Mouse (Mus musculus) lung, embryonic 14.5 days (tissue): ENCODE measurements around the gene Klk11. TPM values are rescaled to one million over a fixed set of nuclear protein-coding genes. Genes with fewer than 3 reads are reported as not detected.
A peak's percentile ranks its signal among the peaks of the same experiment; 100 is the strongest.

ENCODE experiments used
- ATAC-seq: fragments of 200-750 bp; cut with Nextera tagmentation; 2 replicates; pipeline ENCODE4 v1.8.0; 2017; ENCODE audit warnings: mild to moderate bottlenecking, moderate TSS enrichment, moderate library complexity; ENCODE audit not compliant: insufficient read depth
- DNase-seq: peaks from one replicate; pipeline ENCODE4 v3.0.0-alpha.2; 2015
- H3K27ac ChIP-seq: fragments of 300-500 bp; sonication (generic); 2 replicates; pipeline ENCODE4 v1.5.1; 2014; ENCODE audit warnings: low read depth, mild to moderate bottlenecking, moderate library complexity
- H3K27me3 ChIP-seq: fragments of 300-500 bp; sonication (generic); 2 replicates; pipeline ENCODE4 v1.6.1; 2014; ENCODE audit warnings: low read length, control low read depth; ENCODE audit not compliant: insufficient read depth
- H3K36me3 ChIP-seq: fragments of 300-500 bp; sonication (generic); 2 replicates; pipeline ENCODE4 v1.6.1; 2014; ENCODE audit warnings: control low read depth; ENCODE audit not compliant: insufficient read depth
- H3K4me1 ChIP-seq: fragments of 300-500 bp; sonication (generic); 2 replicates; pipeline ENCODE4 v1.6.1; 2014; ENCODE audit warnings: antibody characterized with exemption, control low read depth; ENCODE audit not compliant: insufficient read depth
- H3K4me2 ChIP-seq: fragments of 300-500 bp; sonication (generic); 2 replicates; pipeline ENCODE4 v1.6.1; 2014; ENCODE audit warnings: mild to moderate bottlenecking
- H3K4me3 ChIP-seq: fragments of 300-500 bp; sonication (generic); 2 replicates; pipeline ENCODE4 v1.5.1; 2014; ENCODE audit warnings: low read depth, low read length
- H3K9ac ChIP-seq: fragments of 300-500 bp; sonication (generic); 2 replicates; pipeline ENCODE4 v1.6.1; 2014
- H3K9me3 ChIP-seq: fragments of 300-500 bp; sonication (generic); 2 replicates; pipeline ENCODE4 v1.6.1; 2016; ENCODE audit warnings: low read depth, low read length, control low read depth
- CTCF ChIP-seq: IDR thresholded peaks from 2 replicates; pipeline ENCODE4 v1.5.1; 2016; ENCODE audit warnings: antibody characterized with exemption, low read depth
- WGBS: fragments of 180-500 bp; shearing (Covaris S2); extraction: QIAGEN DNeasy Blood & Tissue Kit; methylation state at CpG from one replicate; pipeline ENCODE4 v1.1.7; 2014; 5-methylcytosine and 5-hydroxymethylcytosine counted together
- polyA plus RNA-seq: library from polyadenylated mRNA; unstranded; fragments of >200 nt; fragmentation: Nextera tagmentation; extraction: Ambion mirVana; gene quantifications from 2 replicates; pipeline ENCODE4 v1.2.1, GENCODE M21; 2014

Gene Klk11
- polyA plus RNA-seq, 1 experiment from 2014 or later: not detected

- H3K9ac ChIP-seq: no peak overlapping the region; the same call in 1 of the 2 replicates
- ATAC-seq: peak; percentile 15; the same call in 1 of the 2 replicates
- DNase-seq: peak; percentile 55
- peak overlapping the region; percentile 46 for H3K4me3 ChIP-seq
- no peaks in the 10 kb centered on the region for H3K9me3 ChIP-seq
- peaks cover 8% of the 10 kb centered on the region; the same call in 1 of the 2 replicates for H3K27me3 ChIP-seq
- no peak for TF ChIP-seq CTCF
- H3K36me3 ChIP-seq: no peaks in the 10 kb centered on the region
- no peak overlapping the region for H3K27ac ChIP-seq
- WGBS: 3% methylated on average over 8 of the region's 8 CpGs
- no peaks in the 10 kb centered on the region for H3K4me1 ChIP-seq
- H3K4me2 ChIP-seq: peak overlapping the region; percentile 75
Observed at GRCm38 (mm10) chr7:43796355-43796754, 22.0 kb downstream of the Klk11 start.

DNA sequence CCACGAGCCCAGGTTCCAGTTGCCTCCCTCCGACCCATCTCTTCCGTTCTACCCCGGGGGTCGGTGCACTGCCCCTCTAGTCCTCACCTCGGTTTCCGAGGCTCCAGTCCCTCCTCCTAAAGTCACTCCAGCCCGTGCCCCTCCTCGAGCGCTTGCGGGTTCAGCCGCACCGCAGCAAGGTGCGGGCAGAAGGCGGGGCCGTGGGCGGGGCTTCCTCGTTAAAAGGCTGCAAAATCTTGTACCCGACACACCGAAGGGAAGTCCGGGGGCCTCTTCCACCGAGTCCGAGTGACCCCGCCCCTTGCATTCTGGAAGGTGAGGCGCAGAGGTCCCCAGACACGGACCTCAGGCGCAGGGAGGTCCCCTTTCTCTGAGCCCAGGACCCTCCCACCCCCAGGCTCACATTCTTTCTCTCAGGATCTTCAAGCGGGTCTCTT is 22.9 kb downstream of the Klk11 start, which contains the start of gene Klk8:
Gene Klk8 (plus strand): TSS at position 245 of the 437 bp plus-strand sequence.
- no peaks in the 10 kb centered on the region for H3K36me3 ChIP-seq
- H3K27me3 ChIP-seq: peaks cover 8% of the 10 kb centered on the region; the same call in 1 of the 2 replicates
- under 1% methylated on average over 28 of the region's 28 CpGs for WGBS
- H3K9me3 ChIP-seq: no peaks in the 10 kb centered on the region
- H3K4me2 ChIP-seq: peak within 1 kb of the TSS; percentile 75
- no peak for TF ChIP-seq CTCF
- H3K4me3 ChIP-seq: peak within 1 kb of the TSS; percentile 46
- H3K4me1 ChIP-seq: no peaks in the 10 kb centered on the region
- H3K9ac ChIP-seq: peak within 1 kb of the TSS; percentile 47
- DNase-seq: peak; percentile 44
- peak; percentile 32; the same call in 1 of the 2 replicates for ATAC-seq
- H3K27ac ChIP-seq: no peak within 1 kb of the TSS

GRCm38 (mm10) chr7:43797844-43798462 is 23.5 kb downstream of the Klk11 start:
- no peak for TF ChIP-seq CTCF
- DNase-seq (peak; percentile 24), ATAC-seq (peak; percentile 57)
- Histone ChIP-seq H3K36me3 (no peaks in the 10 kb centered on the region), H3K27ac (no peak overlapping the region), H3K4me1 (no peaks in the 10 kb centered on the region), H3K9me3 (no peaks in the 10 kb centered on the region), H3K27me3 (peaks cover 8% of the 10 kb centered on the region; the same call in 1 of the 2 replicates), H3K9ac (peak overlapping the region; percentile 47; the same call in 1 of the 2 replicates), H3K4me2 (peak overlapping the region; percentile 75), H3K4me3 (peak overlapping the region; percentile 46)
- WGBS: 38% methylated on average over 13 of the region's 13 CpGs

DNA sequence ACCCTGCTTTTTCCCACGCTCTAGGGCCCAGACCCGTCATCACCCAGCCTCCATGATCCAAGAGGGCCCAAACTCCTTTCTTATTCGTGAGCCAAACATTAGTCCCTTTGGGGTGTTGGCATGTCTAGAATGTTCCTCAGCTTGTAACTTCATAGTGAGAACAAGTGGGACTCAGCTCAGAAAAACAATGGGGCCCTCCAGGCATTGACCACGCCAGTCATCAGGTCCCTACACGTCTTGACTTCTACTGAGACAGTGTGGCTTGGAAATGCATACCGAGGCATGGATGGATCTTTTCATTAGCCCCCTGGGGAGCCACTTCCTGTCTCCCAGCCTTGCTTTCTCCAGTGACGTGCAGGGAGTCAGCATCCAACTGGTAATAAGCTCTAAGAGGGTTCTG is 25.5 kb downstream of the Klk11 start:
- H3K36me3 ChIP-seq: no peaks in the 10 kb centered on the region
- no peak overlapping the region for H3K9ac ChIP-seq
- H3K27me3 ChIP-seq: peaks cover 8% of the 10 kb centered on the region; the same call in 1 of the 2 replicates
- H3K4me1 ChIP-seq: no peaks in the 10 kb centered on the region
- ATAC-seq: no peak
- H3K9me3 ChIP-seq: no peaks in the 10 kb centered on the region
- H3K4me2 ChIP-seq: no peak overlapping the region
- WGBS: 71% methylated on average over 7 of the region's 7 CpGs
- TF ChIP-seq CTCF: no peak
- no peak for DNase-seq
- no peak overlapping the region for H3K4me3 ChIP-seq
- H3K27ac ChIP-seq: no peak overlapping the region

- Histone ChIP-seq H3K9ac (no peak within 1 kb of the TSS), H3K9me3 (no peaks in the 10 kb centered on the region), H3K27me3 (no peaks in the 10 kb centered on the region), H3K4me3 (no peak within 1 kb of the TSS), H3K4me2 (no peak within 1 kb of the TSS), H3K4me1 (no peaks in the 10 kb centered on the region), H3K36me3 (no peaks in the 10 kb centered on the region), H3K27ac (no peak within 1 kb of the TSS)
- no peak for ATAC-seq
- 40% methylated on average over 5 of the region's 5 CpGs for WGBS
- DNase-seq: no peak
- TF ChIP-seq CTCF: no peak
Observed at GRCm38 (mm10) chr7:43810994-43811393, 36.6 kb downstream of the Klk11 start, which contains the start of gene Klk7. Gene Klk7 (plus strand): TSS chr7:43811294.

DNA sequence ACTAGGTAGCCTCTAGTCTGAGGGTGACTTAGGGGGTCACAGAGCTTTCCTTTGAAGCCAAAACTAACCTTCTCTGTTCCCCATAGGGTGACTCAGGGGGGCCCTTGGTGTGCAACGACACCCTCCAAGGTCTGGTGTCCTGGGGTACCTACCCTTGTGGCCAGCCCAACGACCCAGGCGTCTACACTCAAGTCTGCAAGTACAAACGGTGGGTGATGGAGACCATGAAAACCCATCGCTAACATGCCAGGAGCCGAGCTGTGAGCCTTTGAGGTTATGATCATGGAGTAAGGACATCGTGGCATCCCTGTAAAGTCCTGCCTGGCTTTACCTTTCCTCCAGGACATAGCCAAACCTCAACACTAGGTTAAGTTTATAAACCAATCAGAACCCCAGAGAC is 40.8 kb downstream of the Klk11 start:
- Histone ChIP-seq H3K9me3 (no peaks in the 10 kb centered on the region), H3K4me1 (no peaks in the 10 kb centered on the region), H3K36me3 (no peaks in the 10 kb centered on the region), H3K9ac (no peak overlapping the region), H3K27me3 (no peaks in the 10 kb centered on the region), H3K27ac (no peak overlapping the region), H3K4me2 (no peak overlapping the region), H3K4me3 (no peak overlapping the region)
- no peak for TF ChIP-seq CTCF
- 80% methylated on average over 7 of the region's 7 CpGs for WGBS
- ATAC-seq (no peak), DNase-seq (no peak)

DNA sequence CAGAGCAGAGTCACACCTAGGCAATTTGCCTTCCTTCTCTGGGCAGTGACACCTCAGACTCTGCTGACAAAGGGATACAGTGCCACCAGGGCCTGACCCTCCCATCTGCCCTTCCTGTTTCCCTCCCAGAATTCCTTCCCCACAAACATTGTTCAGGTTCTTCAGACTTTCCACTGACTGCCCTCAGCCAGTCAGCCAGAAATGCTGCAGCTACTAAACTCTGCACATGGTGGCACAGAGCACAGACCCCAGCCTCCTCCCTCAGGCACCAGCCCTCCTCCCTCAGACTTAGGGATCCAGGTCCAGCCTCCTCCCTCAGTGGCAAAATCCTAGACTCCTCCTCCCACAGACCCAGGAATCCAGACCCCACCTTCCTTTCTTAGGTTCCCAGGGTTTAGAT is 42.3 kb downstream of the Klk11 start:
- H3K4me3 ChIP-seq: no peak overlapping the region
- no peak for DNase-seq
- no peak for ATAC-seq
- H3K27me3 ChIP-seq: no peaks in the 10 kb centered on the region
- no peaks in the 10 kb centered on the region for H3K4me1 ChIP-seq
- H3K36me3 ChIP-seq: no peaks in the 10 kb centered on the region
- no peak overlapping the region for H3K9ac ChIP-seq
- no peak overlapping the region for H3K27ac ChIP-seq
- H3K4me2 ChIP-seq: no peak overlapping the region
- TF ChIP-seq CTCF: no peak
- H3K9me3 ChIP-seq: no peaks in the 10 kb centered on the region
